8 mouse cellular contexts compared by ENCODE assay signal in the genomic region with DNA sequence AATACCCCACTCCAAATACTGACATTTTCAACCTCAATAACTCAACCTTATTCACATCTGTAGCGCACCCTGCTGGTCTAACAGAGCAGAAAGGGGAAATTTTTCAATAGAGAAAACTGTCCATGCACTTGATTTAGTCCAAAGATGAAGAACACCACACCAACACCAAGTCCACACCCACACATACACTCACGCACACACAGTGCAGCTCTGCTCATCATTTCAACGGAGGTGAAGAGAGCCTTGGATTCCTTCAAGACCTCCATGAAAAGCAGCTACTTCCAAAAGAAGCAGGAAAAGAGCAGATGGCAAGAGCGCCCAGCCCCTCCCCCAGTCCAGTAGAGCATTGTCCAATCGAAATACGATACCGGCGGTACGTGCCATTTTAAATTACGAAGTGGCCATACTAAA. TPM values are rescaled to one million over a fixed set of nuclear protein-coding genes. Genes with fewer than 3 reads are reported as not detected.
DNase-seq lines count a peak whose midpoint lies in the region; ATAC-seq lines count a peak whose summit lies in the region.

No protein-coding gene starts in this region.

- peak; percentile 91 for DNase-seq in A20 (ENCODE audit: low read depth, low spot score)
- peak; percentile 67 for DNase-seq in adrenal gland, postnatal 10 days
- peak; percentile 36 to 48 for DNase-seq in heart, adult 9 months (ENCODE audit: low spot score in 2 of 2)
- peak; percentile 41 to 58 for DNase-seq in kidney, adult 8-10 months
- peak; percentile 10 to 62 for DNase-seq in spleen, adult 18-20 months

- H3K4me2 ChIP-seq in embryonic facial prominence, embryonic 13.5 days, result peak overlapping the region; percentile 82
- H3K4me2 ChIP-seq in limb, embryonic 12.5 days, result peak overlapping the region; percentile 88
- H3K4me2 ChIP-seq in midbrain, embryonic 13.5 days (replicated peaks), result peak overlapping the region; percentile 91

- 9% methylated on average over 10 of the region's 10 CpGs for WGBS in embryonic facial prominence, embryonic 13.5 days
- WGBS in limb, embryonic 12.5 days, result 13% methylated on average over 10 of the region's 10 CpGs
- WGBS in midbrain, embryonic 13.5 days, result 8% methylated on average over 10 of the region's 10 CpGs

- peak overlapping the region; percentile 92 for H3K4me3 ChIP-seq in embryonic facial prominence, embryonic 13.5 days
- H3K4me3 ChIP-seq in limb, embryonic 12.5 days (replicated peaks), result peak overlapping the region; percentile 90
- peak overlapping the region; percentile 88 for H3K4me3 ChIP-seq in midbrain, embryonic 13.5 days (replicated peaks)

- no peaks in the 10 kb centered on the region for H3K36me3 ChIP-seq in embryonic facial prominence, embryonic 13.5 days
- H3K36me3 ChIP-seq in limb, embryonic 12.5 days, result no peaks in the 10 kb centered on the region
- no peaks in the 10 kb centered on the region for H3K36me3 ChIP-seq in midbrain, embryonic 13.5 days

- H3K9me3 ChIP-seq in embryonic facial prominence, embryonic 13.5 days, result no peaks in the 10 kb centered on the region
- 0 out of 2 replicates have a peak, but pooled peaks cover 3% of the 10 kb centered on the region for H3K9me3 ChIP-seq in limb, embryonic 12.5 days
- H3K9me3 ChIP-seq in midbrain, embryonic 13.5 days, result no peaks in the 10 kb centered on the region

- no peak for ATAC-seq in embryonic facial prominence, embryonic 13.5 days (ENCODE audit: insufficient number of reproducible peaks, insufficient read depth, low FRiP score, low TSS enrichment, low read depth)
- ATAC-seq in limb, embryonic 12.5 days (ENCODE audit: insufficient number of reproducible peaks, insufficient read depth, low FRiP score, low TSS enrichment, low read depth), result no peak
- ATAC-seq in midbrain, embryonic 13.5 days, result no peak

- peak overlapping the region; percentile 81; the same call in 1 of the 2 replicates for H3K27ac ChIP-seq in embryonic facial prominence, embryonic 13.5 days
- peak overlapping the region; percentile 89 for H3K27ac ChIP-seq in limb, embryonic 12.5 days
- H3K27ac ChIP-seq in midbrain, embryonic 13.5 days, result no peak overlapping the region

- no peaks in the 10 kb centered on the region for H3K27me3 ChIP-seq in embryonic facial prominence, embryonic 13.5 days
- H3K27me3 ChIP-seq in limb, embryonic 12.5 days, result 0 out of 2 replicates have a peak, but pooled peaks cover 4% of the 10 kb centered on the region
- H3K27me3 ChIP-seq in midbrain, embryonic 13.5 days, result peaks cover 8% of the 10 kb centered on the region

- peak overlapping the region; percentile 89; the same call in 1 of the 2 replicates for H3K9ac ChIP-seq in embryonic facial prominence, embryonic 13.5 days
- peak overlapping the region; percentile 83; the same call in 1 of the 2 replicates for H3K9ac ChIP-seq in limb, embryonic 12.5 days (replicated peaks)
- H3K9ac ChIP-seq in midbrain, embryonic 13.5 days (replicated peaks), result peak overlapping the region; percentile 88; the same call in 1 of the 2 replicates

- H3K4me1 ChIP-seq in embryonic facial prominence, embryonic 13.5 days, result peaks cover 26% of the 10 kb centered on the region
- H3K4me1 ChIP-seq in limb, embryonic 12.5 days (replicated peaks), result peaks cover 21% of the 10 kb centered on the region
- H3K4me1 ChIP-seq in midbrain, embryonic 13.5 days (replicated peaks), result peaks cover 23% of the 10 kb centered on the region

RNA-seq across cellular contexts. Expression of a gene that starts 1.5 kb away (rescaled TPM):
- total RNA-seq in adrenal gland, postnatal 10 days (2021), result 10 to 100 TPM; 49.0 to 83.8 TPM
- 98.5 and 119 TPM in 2 replicates for polyA plus RNA-seq in embryonic facial prominence, embryonic 13.5 days (2015; fragmentation: Nextera tagmentation; extraction: Ambion mirVana)
- 98.3 and 101 TPM in 2 replicates for polyA plus RNA-seq in limb, embryonic 12.5 days (2016; fragmentation: Nextera tagmentation; extraction: Ambion mirVana)
- 75.1 and 79.3 TPM in 2 replicates for polyA plus RNA-seq in midbrain, embryonic 13.5 days (2015; fragmentation: Nextera tagmentation; extraction: Ambion mirVana)

RNA-seq across cellular contexts. Expression of a gene that starts 28.5 kb away (rescaled TPM):
- 10 to 100 TPM; 73.9 to 76.3 TPM for total RNA-seq in adrenal gland, postnatal 10 days (2021)
- polyA plus RNA-seq in embryonic facial prominence, embryonic 13.5 days (2015; fragmentation: Nextera tagmentation; extraction: Ambion mirVana), result 199 and 218 TPM in 2 replicates
- polyA plus RNA-seq in limb, embryonic 12.5 days (2016; fragmentation: Nextera tagmentation; extraction: Ambion mirVana), result 224 and 225 TPM in 2 replicates
- polyA plus RNA-seq in midbrain, embryonic 13.5 days (2015; fragmentation: Nextera tagmentation; extraction: Ambion mirVana), result 165 and 168 TPM in 2 replicates

RNA-seq across cellular contexts. Expression of a gene that starts 40.2 kb away (rescaled TPM):
- total RNA-seq in adrenal gland, postnatal 10 days (2021), result 10 to 100 TPM; 36.8 to 36.9 TPM
- polyA plus RNA-seq in embryonic facial prominence, embryonic 13.5 days (2015; fragmentation: Nextera tagmentation; extraction: Ambion mirVana), result 36.3 and 38.6 TPM in 2 replicates
- 36.3 and 39.5 TPM in 2 replicates for polyA plus RNA-seq in limb, embryonic 12.5 days (2016; fragmentation: Nextera tagmentation; extraction: Ambion mirVana)
- 27.5 and 30.0 TPM in 2 replicates for polyA plus RNA-seq in midbrain, embryonic 13.5 days (2015; fragmentation: Nextera tagmentation; extraction: Ambion mirVana)

Comparison
In these comparisons a context has a peak if more than half of its experiments do, and no peak if none do; other contexts are left out.
1. DNase-seq: peak in every context shown above with its lines; median percentile 91 in A20; 67 in adrenal gland, postnatal 10 days; 50 in kidney, adult 8-10 months; 42 in heart, adult 9 months; 36 in spleen, adult 18-20 months.